Mouse (Mus musculus): Measurements from ENCODE around the gene Smc6.

Smc6 gene

GRCm38 (mm10) chr12:11281584-11281983 is 15.9 kb downstream of the Smc6 start:
- DNase-seq (ENCODE audit: low spot score in 2 of 2), result no peak

GRCm38 (mm10) chr12:11286382-11286781 is 20.7 kb downstream of the Smc6 start:
- no peak for DNase-seq (ENCODE audit: low spot score in 2 of 2)

- DNase-seq (ENCODE audit: low spot score in 2 of 2), result no peak
Observed at GRCm38 (mm10) chr12:11300858-11301257, 35.2 kb downstream of the Smc6 start.

- no peak for DNase-seq (ENCODE audit: low spot score in 2 of 2)
Observed at GRCm38 (mm10) chr12:11306753-11307645, 41.3 kb downstream of the Smc6 start.

GRCm38 (mm10) chr12:11311106-11311505 is 45.4 kb downstream of the Smc6 start:
- DNase-seq (ENCODE audit: low spot score in 2 of 2), result no peak

GRCm38 (mm10) chr12:11313840-11314239 is 48.2 kb downstream of the Smc6 start:
- DNase-seq (ENCODE audit: low spot score in 2 of 2), result no peak

GRCm38 (mm10) chr12:11317671-11318070 is 52.0 kb downstream of the Smc6 start:
- DNase-seq (ENCODE audit: low spot score in 2 of 2), result no peak

GRCm38 (mm10) chr12:11324480-11324879 is 58.8 kb downstream of the Smc6 start:
- DNase-seq (ENCODE audit: low spot score in 2 of 2), result no peak

GRCm38 (mm10) chr12:11326483-11326882 is 60.8 kb downstream of the Smc6 start:
- no peak for DNase-seq (ENCODE audit: low spot score in 2 of 2)

GRCm38 (mm10) chr12:11336845-11337244 is 71.2 kb downstream of the Smc6 start:
- DNase-seq (ENCODE audit: low spot score in 2 of 2), result no peak

GRCm38 (mm10) chr12:11338251-11338650 is 72.6 kb downstream of the Smc6 start:
- DNase-seq (ENCODE audit: low spot score in 2 of 2), result no peak

GRCm38 (mm10) chr12:11342020-11342600 is 76.4 kb downstream of the Smc6 start:
- DNase-seq (ENCODE audit: low spot score in 2 of 2), result no peak

- DNase-seq (ENCODE audit: low spot score in 2 of 2), result no peak
Observed at GRCm38 (mm10) chr12:11345963-11346362, 80.3 kb downstream of the Smc6 start.

GRCm38 (mm10) chr12:11348423-11348822 is 82.7 kb downstream of the Smc6 start:
- DNase-seq (ENCODE audit: low spot score in 2 of 2), result no peak

GRCm38 (mm10) chr12:11349870-11350269 is 84.2 kb downstream of the Smc6 start:
- DNase-seq (ENCODE audit: low spot score in 2 of 2), result no peak

GRCm38 (mm10) chr12:11350895-11351294 is 85.2 kb downstream of the Smc6 start:
- peak; percentile 38 to 80 for DNase-seq (ENCODE audit: low spot score in 2 of 2)

- no peak for DNase-seq (ENCODE audit: low spot score in 2 of 2)
Observed at GRCm38 (mm10) chr12:11362435-11362834, 96.7 kb downstream of the Smc6 start.

GRCm38 (mm10) chr12:11364870-11365269 is 99.2 kb downstream of the Smc6 start:
- DNase-seq (ENCODE audit: low spot score in 2 of 2), result no peak

- no peak for DNase-seq (ENCODE audit: low spot score in 2 of 2)
Observed at GRCm38 (mm10) chr12:11367099-11367765, 101.5 kb downstream of the Smc6 start.
